Mouse (Mus musculus) forebrain, embryonic 10.5 days (tissue): ENCODE results near the gene Dcaf5. TPM values are rescaled to one million over a fixed set of nuclear protein-coding genes. Genes with fewer than 3 reads are reported as not detected.
"Not testable (repeated sequence)": the region's sequence is repeated elsewhere in the genome, so short reads cannot be mapped to it uniquely, and the experiment has no call there.

Experiments
- DNase-seq: peaks from one replicate; pipeline ENCODE4 v3.0.0-alpha.2; 2017; ENCODE audit warnings: low spot score; ENCODE audit errors: extremely low spot score
- H3K27ac ChIP-seq: fragments of 300-500 bp; sonication (generic); 2 replicates; pipeline ENCODE4 v1.5.1; 2016; ENCODE audit warnings: mild to moderate bottlenecking
- H3K27me3 ChIP-seq: fragments of 300-500 bp; sonication (generic); 2 replicates; pipeline ENCODE4 v1.6.1; 2016; ENCODE audit warnings: mild to moderate bottlenecking; ENCODE audit not compliant: poor library complexity, severe bottlenecking
- H3K36me3 ChIP-seq: fragments of 300-500 bp; sonication (generic); replicated peaks from 2 replicates; pipeline ENCODE4 v1.6.1; 2016; ENCODE audit warnings: mild to moderate bottlenecking, moderate library complexity
- H3K4me1 ChIP-seq: fragments of 300-500 bp; sonication (generic); 2 replicates; pipeline ENCODE4 v1.6.1; 2016
- H3K4me3 ChIP-seq: fragments of 300-500 bp; sonication (generic); 2 replicates; pipeline ENCODE4 v1.5.1; 2016; ENCODE audit warnings: mild to moderate bottlenecking, moderate library complexity
- H3K9me3 ChIP-seq: fragments of 300-500 bp; sonication (generic); 2 replicates; pipeline ENCODE4 v1.6.1; 2016; ENCODE audit warnings: mild to moderate bottlenecking, moderate library complexity
- WGBS: fragments of 180-500 bp; shearing (Covaris S2); methylation state at CpG from one replicate; pipeline ENCODE4 v1.1.7; 2016; 5-methylcytosine and 5-hydroxymethylcytosine counted together
- polyA plus RNA-seq: library from polyadenylated mRNA; unstranded; fragments of >200 nt; fragmentation: Nextera tagmentation; extraction: Ambion mirVana; gene quantifications from 2 replicates; pipeline ENCODE4 v1.2.1, GENCODE M21; 2016

The Dcaf5 gene
- 11.9 and 13.3 TPM in 2 replicates for polyA plus RNA-seq

DNA sequence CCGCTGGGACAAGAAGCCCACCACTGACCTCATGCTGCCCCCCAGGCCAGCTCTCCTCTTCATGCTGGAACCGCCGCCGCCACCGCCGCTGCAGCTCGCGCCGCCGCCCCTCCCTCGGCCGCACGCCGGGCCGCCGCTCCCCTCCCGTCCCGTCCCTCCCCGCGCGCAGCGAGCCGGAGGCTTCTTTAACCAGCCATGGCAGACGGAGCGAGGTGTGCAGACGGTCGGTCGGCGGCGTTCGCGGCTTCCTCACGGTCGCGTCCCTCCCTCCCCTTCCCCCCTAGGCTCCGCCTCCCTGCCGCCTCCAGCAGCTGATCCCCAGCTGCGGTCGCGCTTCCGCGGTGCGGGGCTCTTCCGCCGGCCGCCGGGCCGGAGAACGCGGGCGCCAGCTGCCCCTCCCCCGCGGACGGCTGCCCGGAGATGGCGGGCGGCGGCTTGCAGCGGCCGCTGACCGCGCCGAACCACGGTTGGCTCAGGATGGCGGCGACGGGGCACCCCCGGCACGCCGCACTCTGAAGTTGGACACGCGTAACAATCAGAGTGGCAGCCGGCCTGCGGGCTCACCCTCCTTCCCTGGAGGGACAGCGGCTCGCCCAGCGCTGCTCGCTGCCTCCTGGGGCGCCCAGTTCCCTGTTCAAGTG, at the start of gene Dcaf5:
Gene Dcaf5 (minus strand): TSS at position 266 of the 641 bp plus-strand sequence.
- Histone ChIP-seq H3K9me3 (no peaks in the 10 kb centered on the region), H3K27ac (peak within 1 kb of the TSS; percentile 97), H3K36me3 (no peaks in the 10 kb centered on the region), H3K27me3 (no peaks in the 10 kb centered on the region), H3K4me1 (peaks cover 36% of the 10 kb centered on the region), H3K4me3 (peak within 1 kb of the TSS; percentile 83)
- under 1% methylated on average over 63 of the region's 79 CpGs for WGBS
- DNase-seq: peak; percentile 80

DNA sequence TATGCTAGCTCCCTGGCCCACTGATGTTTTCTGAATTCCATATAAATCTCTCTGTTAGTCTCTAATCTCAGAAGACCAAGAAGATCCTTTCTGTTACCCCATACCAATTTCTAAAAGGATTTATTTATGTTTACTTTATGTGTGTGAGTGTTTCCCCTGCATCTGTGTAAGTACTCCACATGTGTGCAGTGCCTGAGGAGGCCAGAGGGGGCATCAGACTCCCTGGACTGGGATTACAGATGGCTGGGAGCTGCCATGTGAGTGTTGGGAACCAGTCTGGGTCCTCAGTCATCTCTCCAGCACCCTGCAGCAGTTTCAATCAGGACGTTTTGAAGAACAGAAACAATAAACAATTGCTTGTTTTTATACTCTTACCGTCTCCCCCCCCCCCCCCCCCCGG, 47.0 kb upstream of the Dcaf5 start:
- Histone ChIP-seq H3K27ac (no peak overlapping the region), H3K36me3 (peaks cover 71% of the 10 kb centered on the region), H3K4me1 (no peaks in the 10 kb centered on the region), H3K4me3 (no peak overlapping the region), H3K9me3 (no peaks in the 10 kb centered on the region), H3K27me3 (no peaks in the 10 kb centered on the region)
- DNase-seq: no peak
- WGBS: 80% methylated on average over 3 of the region's 3 CpGs

DNA sequence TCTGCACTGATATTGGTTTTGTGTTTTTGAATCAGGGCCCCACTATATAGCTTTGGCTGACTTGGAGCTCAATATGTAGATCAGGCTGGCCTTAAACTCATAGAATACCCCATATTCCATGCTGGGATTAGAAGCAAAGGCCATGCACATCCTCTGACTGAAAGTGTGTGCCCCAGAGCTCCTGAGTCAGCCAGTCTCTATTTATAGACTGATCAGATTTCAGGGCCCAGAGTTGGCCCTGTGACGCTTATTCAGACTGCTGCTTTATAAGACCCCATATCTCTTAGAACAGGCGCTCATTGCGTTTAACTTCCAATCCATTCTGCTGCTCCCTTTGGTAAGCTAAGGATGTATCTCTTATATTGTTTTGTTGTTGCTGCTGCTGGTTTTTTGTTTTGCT, 43.6 kb upstream of the Dcaf5 start:
- no peak overlapping the region for H3K4me3 ChIP-seq
- no peaks in the 10 kb centered on the region for H3K4me1 ChIP-seq
- DNase-seq: no peak
- WGBS: 88% methylated on average over 3 of the region's 3 CpGs
- H3K27ac ChIP-seq: no peak overlapping the region
- peaks cover 62% of the 10 kb centered on the region for H3K36me3 ChIP-seq
- H3K9me3 ChIP-seq: no peaks in the 10 kb centered on the region
- H3K27me3 ChIP-seq: no peaks in the 10 kb centered on the region

DNA sequence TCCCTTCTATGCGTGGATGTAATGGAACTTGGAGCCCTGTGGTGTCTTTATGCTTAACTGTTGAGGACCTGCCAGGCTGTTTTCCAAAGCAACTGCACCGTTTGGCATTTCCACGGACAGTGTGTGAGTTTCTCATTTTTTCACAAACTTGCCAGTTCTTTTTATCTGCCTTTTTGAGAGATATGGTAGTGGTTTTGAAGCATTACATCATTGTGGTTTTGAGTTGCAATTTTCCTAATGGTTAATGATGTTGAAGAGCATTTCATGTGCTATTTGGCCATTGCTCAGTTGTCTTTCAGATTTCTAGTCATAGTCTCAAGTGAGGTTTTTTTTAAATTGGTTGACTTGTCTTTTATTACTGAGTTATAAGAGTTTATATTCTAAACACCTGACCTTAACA, 37.3 kb upstream of the Dcaf5 start:
- H3K4me1 ChIP-seq: no peaks in the 10 kb centered on the region
- no peak overlapping the region for H3K4me3 ChIP-seq
- DNase-seq: no peak
- no peak overlapping the region for H3K27ac ChIP-seq
- no peaks in the 10 kb centered on the region for H3K9me3 ChIP-seq
- 91% methylated on average over 3 of the region's 3 CpGs for WGBS
- H3K27me3 ChIP-seq: no peaks in the 10 kb centered on the region
- peaks cover 13% of the 10 kb centered on the region for H3K36me3 ChIP-seq

DNA sequence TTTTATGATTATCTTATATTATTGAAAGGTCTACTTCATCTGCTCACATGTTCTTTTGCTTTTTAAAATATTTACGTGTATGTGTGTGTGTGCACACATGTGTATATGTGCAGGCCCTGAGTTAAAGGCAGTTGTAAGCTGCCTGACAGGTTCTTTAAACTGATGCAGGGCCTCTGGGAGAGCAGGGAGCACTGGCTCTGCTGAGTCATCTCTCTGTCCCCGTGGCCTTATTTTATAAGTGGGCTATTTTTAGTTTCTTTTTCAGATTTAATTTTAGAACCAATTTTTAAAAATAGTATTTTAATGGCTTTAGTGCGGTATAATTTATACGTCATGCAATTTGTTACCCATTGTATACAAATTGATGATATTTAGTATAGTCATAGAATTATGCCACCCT, 35.5 kb upstream of the Dcaf5 start:
- Histone ChIP-seq H3K27ac (no peak overlapping the region), H3K9me3 (no peaks in the 10 kb centered on the region), H3K4me1 (no peaks in the 10 kb centered on the region), H3K36me3 (peaks cover 11% of the 10 kb centered on the region), H3K27me3 (no peaks in the 10 kb centered on the region), H3K4me3 (no peak overlapping the region)
- no peak for DNase-seq
- 94% methylated on average over 4 of the region's 4 CpGs for WGBS

DNA sequence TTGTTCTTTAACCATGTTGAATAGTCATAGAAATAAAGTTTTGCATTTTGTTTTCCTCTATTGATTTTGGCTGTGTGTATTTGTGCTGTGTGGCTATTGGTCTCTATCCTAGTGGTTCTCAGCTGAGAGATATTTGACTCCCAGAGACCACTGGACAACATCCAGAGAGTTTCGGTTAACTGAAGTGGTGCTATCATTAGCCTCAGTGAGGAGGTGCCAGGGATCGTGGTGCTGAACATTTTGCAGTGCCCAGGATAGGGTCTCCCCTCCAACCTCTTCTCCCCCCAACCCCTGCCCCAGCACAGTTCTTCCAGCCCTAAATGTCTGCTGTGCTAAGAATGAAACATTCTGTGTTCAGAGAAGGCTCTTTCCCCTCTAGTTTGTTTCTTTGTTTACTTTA, 33.8 kb upstream of the Dcaf5 start:
- Histone ChIP-seq H3K36me3 (no peaks in the 10 kb centered on the region), H3K4me1 (no peaks in the 10 kb centered on the region), H3K27ac (no peak overlapping the region), H3K27me3 (no peaks in the 10 kb centered on the region), H3K9me3 (no peaks in the 10 kb centered on the region), H3K4me3 (no peak overlapping the region)
- DNase-seq: no peak
- WGBS: 92% methylated on average over 2 of the region's 2 CpGs

DNA sequence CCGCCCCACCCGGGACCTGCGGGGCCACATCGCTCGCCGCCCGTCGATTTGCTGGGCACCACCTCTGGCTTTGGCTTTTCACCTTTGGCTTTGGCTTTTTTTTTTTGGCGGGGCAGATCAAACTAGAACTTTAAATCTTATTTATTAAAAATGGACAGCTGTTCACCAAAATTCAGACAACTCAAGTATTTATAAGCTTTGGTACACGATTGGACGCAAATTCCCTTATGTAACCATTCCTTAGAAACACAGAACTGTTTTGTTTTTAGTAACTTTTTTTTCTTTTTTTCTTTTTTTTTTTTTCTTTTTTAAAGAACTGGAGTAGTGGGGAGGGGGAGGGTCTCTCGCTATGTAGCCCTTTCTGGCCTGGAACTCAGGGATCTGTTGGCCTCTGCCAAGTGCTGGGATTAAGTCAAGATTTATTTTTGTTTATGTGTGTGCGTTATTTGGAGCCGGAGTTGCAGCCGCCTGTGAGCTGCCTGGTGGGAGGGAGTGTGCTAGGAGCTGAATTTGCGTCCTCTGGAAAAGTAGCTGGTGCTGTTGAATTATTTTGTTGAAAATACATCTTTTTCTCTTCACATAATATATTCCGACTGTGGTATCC, 27.4 kb upstream of the Dcaf5 start:
- no peaks in the 10 kb centered on the region for H3K27me3 ChIP-seq
- no peak for DNase-seq
- 10% methylated on average over 17 of the region's 17 CpGs for WGBS
- H3K9me3 ChIP-seq: no peaks in the 10 kb centered on the region; the same call in 1 of the 2 replicates
- H3K27ac ChIP-seq: peak overlapping the region; percentile 94
- no peaks in the 10 kb centered on the region for H3K36me3 ChIP-seq
- H3K4me1 ChIP-seq: peaks cover 12% of the 10 kb centered on the region
- H3K4me3 ChIP-seq: peak overlapping the region; percentile 94

DNA sequence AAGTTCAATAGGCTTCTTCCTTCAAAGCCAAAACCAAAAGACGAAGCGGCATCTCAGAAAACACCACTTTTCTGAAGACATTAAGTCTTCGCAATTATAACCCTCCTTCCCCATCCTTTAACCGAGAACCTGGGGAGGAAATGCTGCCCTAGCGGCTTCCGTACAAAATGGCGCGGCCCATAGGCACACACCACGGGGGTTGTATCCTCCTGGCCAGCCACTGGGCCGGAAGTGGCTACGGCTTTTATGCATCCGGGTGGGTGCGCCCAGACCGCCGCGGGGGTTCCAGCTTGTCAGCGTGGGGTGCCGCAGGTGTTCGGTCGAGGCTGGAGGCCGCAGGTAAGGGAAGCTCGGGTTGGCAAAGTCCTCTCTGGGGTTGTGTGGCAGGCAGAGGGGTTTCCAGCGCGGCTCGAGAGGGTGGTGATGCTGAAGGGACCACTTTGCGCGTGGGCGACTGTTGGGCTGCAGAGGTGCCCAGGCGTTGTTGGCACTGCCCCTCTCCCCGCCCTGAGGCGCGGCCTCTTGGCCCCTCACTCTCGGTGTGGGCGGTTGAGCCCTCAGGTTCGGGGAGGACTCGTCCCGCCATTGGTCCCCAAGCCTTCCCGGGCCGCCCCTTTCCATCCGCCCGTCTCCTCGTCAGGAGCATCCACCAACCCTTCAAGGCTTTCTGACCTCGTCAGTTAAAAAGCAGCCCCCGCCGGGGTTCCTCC, 26.7 kb upstream of the Dcaf5 start, which contains the start of gene Exd2:
Gene Exd2 (plus strand): TSS at position 154 of the 710 bp plus-strand sequence.
- DNase-seq: peak; percentile 86
- Histone ChIP-seq H3K4me1 (peaks cover 16% of the 10 kb centered on the region), H3K27ac (peak within 1 kb of the TSS; percentile 94), H3K27me3 (no peaks in the 10 kb centered on the region), H3K36me3 (no peaks in the 10 kb centered on the region), H3K4me3 (peak within 1 kb of the TSS; percentile 94), H3K9me3 (no peaks in the 10 kb centered on the region; the same call in 1 of the 2 replicates)
- WGBS: under 1% methylated on average over 45 of the region's 45 CpGs

DNA sequence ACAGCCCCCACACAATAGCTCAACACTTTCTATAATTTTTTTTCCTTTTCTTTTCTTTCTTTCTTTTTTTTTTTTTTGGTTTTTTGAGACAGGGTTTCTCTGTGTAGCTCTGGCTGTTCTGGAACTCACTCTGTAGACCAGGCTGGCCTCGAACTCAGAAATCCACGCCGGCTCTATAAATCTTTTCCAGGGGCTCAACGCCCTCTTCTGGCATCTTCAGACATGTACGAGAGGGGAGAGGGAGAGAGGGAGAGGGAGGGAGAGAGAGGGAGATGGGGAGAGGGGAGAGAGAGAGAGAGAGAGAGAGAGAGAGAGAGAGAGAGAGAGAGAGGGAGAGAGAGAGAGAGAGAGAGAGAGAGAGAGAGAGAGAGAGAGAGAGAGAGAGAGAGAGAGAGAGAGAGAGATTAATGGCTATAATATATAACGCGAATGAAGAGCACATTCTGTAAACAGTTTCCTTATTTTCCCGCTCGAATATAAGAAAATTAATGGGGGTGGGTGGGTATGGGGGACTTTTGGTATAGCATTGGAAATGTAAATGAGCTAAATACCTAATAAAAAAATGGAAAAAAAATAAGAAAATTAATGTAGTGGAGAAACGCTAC, 26.0 kb upstream of the Dcaf5 start:
- Histone ChIP-seq H3K4me3 (peak overlapping the region; percentile 94), H3K4me1 (peaks cover 17% of the 10 kb centered on the region), H3K27ac (peak overlapping the region; percentile 94)
- H3K9me3 ChIP-seq, DNase-seq, H3K27me3 ChIP-seq, H3K36me3 ChIP-seq: not testable (repeated sequence)
- 6% methylated on average over 10 of the region's 10 CpGs for WGBS

DNA sequence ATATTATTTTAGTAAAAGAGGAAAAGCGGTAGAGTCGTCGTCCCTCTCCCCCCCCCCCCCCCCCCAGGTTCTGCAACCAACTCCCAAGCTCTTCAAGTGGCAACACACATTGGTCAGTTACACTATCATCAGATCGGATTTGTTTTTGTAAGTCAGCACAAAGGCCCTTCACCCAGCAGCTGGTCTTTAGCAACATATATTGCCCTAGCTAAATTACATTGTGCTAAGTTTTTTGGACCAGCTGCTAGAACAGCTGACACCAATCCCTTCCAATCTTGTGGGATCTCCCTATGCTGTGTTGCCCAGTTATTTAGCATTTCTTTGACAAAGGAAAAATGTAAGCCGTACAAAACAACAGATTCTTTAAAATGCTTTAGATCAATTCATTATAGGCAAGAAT, 21.6 kb upstream of the Dcaf5 start:
- no peak overlapping the region for H3K4me3 ChIP-seq
- H3K4me1 ChIP-seq: peaks cover 7% of the 10 kb centered on the region
- H3K36me3 ChIP-seq: no peaks in the 10 kb centered on the region
- H3K27me3 ChIP-seq: no peaks in the 10 kb centered on the region
- 77% methylated on average over 5 of the region's 5 CpGs for WGBS
- H3K9me3 ChIP-seq: no peaks in the 10 kb centered on the region; the same call in 1 of the 2 replicates
- DNase-seq: peak; percentile 11
- H3K27ac ChIP-seq: no peak overlapping the region

DNA sequence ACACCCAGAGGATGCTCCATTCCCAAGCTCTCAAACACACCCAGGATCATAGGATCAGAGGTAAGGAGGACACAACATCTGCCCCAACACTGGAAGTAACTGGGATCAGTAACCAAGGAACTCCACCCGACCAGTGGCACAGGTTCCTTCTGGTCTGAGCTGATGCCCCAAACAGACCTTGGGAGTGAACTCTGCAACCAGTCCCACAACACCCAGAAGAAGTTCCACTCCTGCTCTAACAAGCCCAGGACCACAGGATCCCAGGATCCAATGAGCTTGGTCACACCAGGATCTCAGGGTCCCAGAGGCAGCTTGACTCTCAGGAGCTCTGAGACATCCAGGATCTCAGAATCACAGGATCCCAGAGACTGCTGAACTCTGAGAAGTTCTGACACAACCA, 17.1 kb upstream of the Dcaf5 start:
- no peaks in the 10 kb centered on the region for H3K36me3 ChIP-seq
- no peak overlapping the region for H3K4me3 ChIP-seq
- WGBS: 86% methylated on average over 1 of the region's 1 CpGs
- peak; percentile 5 for DNase-seq
- H3K27me3 ChIP-seq: no peaks in the 10 kb centered on the region
- no peaks in the 10 kb centered on the region for H3K9me3 ChIP-seq
- no peak overlapping the region for H3K27ac ChIP-seq
- peaks cover 5% of the 10 kb centered on the region; the same call in 1 of the 2 replicates for H3K4me1 ChIP-seq

DNA sequence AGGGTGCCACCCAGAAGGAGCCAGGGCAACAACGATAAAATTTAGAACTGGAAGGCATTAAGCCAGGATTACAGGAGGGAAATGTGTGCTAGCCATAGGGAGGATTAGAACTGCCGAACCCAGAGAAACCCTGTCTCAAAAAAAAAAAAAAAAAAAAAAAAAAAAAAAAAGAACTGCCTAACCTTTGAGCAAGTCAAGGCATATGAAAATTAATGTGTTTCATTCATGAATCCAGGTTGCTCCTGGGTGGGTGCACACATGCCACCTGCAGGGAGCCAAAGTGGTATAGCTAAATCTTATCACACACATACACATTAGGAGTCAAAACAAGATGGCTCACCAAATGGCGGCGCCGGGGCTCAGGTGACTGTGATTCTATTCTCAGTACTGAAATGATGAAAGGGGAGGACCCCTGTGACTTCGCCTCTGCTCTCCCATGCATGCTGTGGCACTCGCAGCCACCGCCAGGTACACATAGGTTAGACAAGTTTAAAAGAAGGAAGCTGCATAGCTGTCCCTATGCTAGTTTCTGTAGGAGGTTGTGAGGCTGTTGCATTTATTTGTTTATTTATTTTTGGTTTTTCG, 8.2 kb upstream of the Dcaf5 start:
- no peaks in the 10 kb centered on the region for H3K27me3 ChIP-seq
- no peak overlapping the region for H3K4me3 ChIP-seq
- H3K36me3 ChIP-seq: no peaks in the 10 kb centered on the region
- 86% methylated on average over 9 of the region's 9 CpGs for WGBS
- no peaks in the 10 kb centered on the region for H3K4me1 ChIP-seq
- DNase-seq: peak; percentile 11
- H3K9me3 ChIP-seq: no peaks in the 10 kb centered on the region
- no peak overlapping the region for H3K27ac ChIP-seq
